Mouse (Mus musculus): ENCODE data around the gene Snx33. TPM values are rescaled to one million over a fixed set of nuclear protein-coding genes. Genes with fewer than 3 reads are reported as not detected.
A peak's percentile ranks its signal among the peaks of the same experiment; 100 is the strongest.

Snx33 gene
- total and polyA plus RNA-seq, 3 experiments: 2.2 to 3.5 TPM; not detected in 1

- Histone ChIP-seq H3K27me3 (ENCODE audit: control insufficient read depth in 1 of 2, insufficient read depth in 2 of 2, low read length in 2 of 2) (no peaks in the 10 kb centered on the region), H3K4me1 (ENCODE audit: control insufficient read depth in 1 of 2, insufficient read depth in 2 of 2, low read length in 2 of 2) (peaks cover 6 to 12% of the 10 kb centered on the region in 2 experiments; a peak in 3 of 4 replicates), H3K79me2 (ENCODE audit: control insufficient read depth, insufficient read depth, low read length, poor library complexity) (no peaks in the 10 kb centered on the region), H3K36me3 (ENCODE audit: control insufficient read depth in 1 of 2, insufficient read depth in 2 of 2, low read length in 2 of 2) (peaks cover 0 to 9% of the 10 kb centered on the region in 2 experiments; a peak in 2 of 4 replicates), H3K4me3 (ENCODE audit: control insufficient read depth in 1 of 2, insufficient read depth in 1 of 2, low read depth in 2 of 2, low read length in 2 of 2) (no peak overlapping the region), H3K9me3 (replicated peaks; ENCODE audit: insufficient read depth, low read length) (no peaks in the 10 kb centered on the region), H3K27ac (ENCODE audit: control insufficient read depth, low read depth, low read length) (no peak overlapping the region), H3K9ac (ENCODE audit: control insufficient read depth, low read depth, low read length, poor library complexity, severe bottlenecking) (no peak overlapping the region)
- DNase-seq (ENCODE audit: low read depth, low spot score): no peak
- no peak for TF ChIP-seq USF1 (IDR thresholded peaks at IDR 0.05; ENCODE audit: low read depth, low read length)
- no peak for TF ChIP-seq KAT2A (conservative IDR thresholded peaks at IDR 0.05; ENCODE audit: low read depth, low read length)
- TF ChIP-seq HCFC1 (IDR thresholded peaks at IDR 0.05; ENCODE audit: low read depth, low read length): no peak
- TF ChIP-seq MYC (IDR thresholded peaks at IDR 0.05; ENCODE audit: low read depth, low read length): no peak
- TF ChIP-seq MYB (IDR thresholded peaks at IDR 0.05; ENCODE audit: low read depth, low read length): no peak
- TF ChIP-seq MAFK (IDR thresholded peaks at IDR 0.05; ENCODE audit: borderline replicate concordance, low read depth, low read length): no peak
- TF ChIP-seq SMC3 (IDR thresholded peaks at IDR 0.05; ENCODE audit: low read depth, low read length): no peak
- no peak for TF ChIP-seq BHLHE40 (IDR thresholded peaks at IDR 0.05; ENCODE audit: borderline replicate concordance, low read depth, low read length)
- no peak for TF ChIP-seq ETS1 (IDR thresholded peaks at IDR 0.05; ENCODE audit: low read depth, low read length)
- TF ChIP-seq CHD1 (IDR thresholded peaks at IDR 0.05; ENCODE audit: low read depth, low read length): no peak
- TF ChIP-seq ELF1 (IDR thresholded peaks at IDR 0.05; ENCODE audit: low read depth, low read length): no peak
- TF ChIP-seq NELFE (IDR thresholded peaks at IDR 0.05; ENCODE audit: low read depth, low read length): no peak
- TF ChIP-seq CHD2 (IDR thresholded peaks at IDR 0.05; ENCODE audit: low read length): no peak
- TF ChIP-seq MAZ (IDR thresholded peaks at IDR 0.05; ENCODE audit: low read depth, low read length): no peak
Observed at GRCm38 (mm10) chr9:56896779-56897178, 31.4 kb downstream of the Snx33 start.

- Histone ChIP-seq H3K4me1 (ENCODE audit: control insufficient read depth in 1 of 2, insufficient read depth in 2 of 2, low read length in 2 of 2) (no peaks in the 10 kb centered on the region), H3K27me3 (ENCODE audit: control insufficient read depth in 1 of 2, insufficient read depth in 2 of 2, low read length in 2 of 2) (no peaks in the 10 kb centered on the region), H3K79me2 (ENCODE audit: control insufficient read depth, insufficient read depth, low read length, poor library complexity) (no peaks in the 10 kb centered on the region), H3K9ac (ENCODE audit: control insufficient read depth, low read depth, low read length, poor library complexity, severe bottlenecking) (no peak overlapping the region), H3K36me3 (ENCODE audit: control insufficient read depth in 1 of 2, insufficient read depth in 2 of 2, low read length in 2 of 2) (no peaks in the 10 kb centered on the region), H3K4me3 (ENCODE audit: control insufficient read depth in 1 of 2, insufficient read depth in 1 of 2, low read depth in 2 of 2, low read length in 2 of 2) (no peak overlapping the region), H3K9me3 (replicated peaks; ENCODE audit: insufficient read depth, low read length) (no peaks in the 10 kb centered on the region), H3K27ac (ENCODE audit: control insufficient read depth, low read depth, low read length) (no peak overlapping the region)
- DNase-seq (ENCODE audit: low read depth, low spot score): no peak
- no peak for TF ChIP-seq ETS1 (IDR thresholded peaks at IDR 0.05; ENCODE audit: low read depth, low read length)
- no peak for TF ChIP-seq MYB (IDR thresholded peaks at IDR 0.05; ENCODE audit: low read depth, low read length)
- no peak for TF ChIP-seq USF2 (IDR thresholded peaks at IDR 0.05; ENCODE audit: borderline replicate concordance in 1 of 2, insufficient read depth in 1 of 2, low read depth in 1 of 2, low read length in 2 of 2)
- TF ChIP-seq SMC3 (IDR thresholded peaks at IDR 0.05; ENCODE audit: low read depth, low read length): peak; percentile 31; the same call in 1 of the 2 replicates
- TF ChIP-seq TBP (IDR thresholded peaks at IDR 0.05; ENCODE audit: low read depth, low read length): no peak
- TF ChIP-seq POLR2AphosphoS2 (IDR thresholded peaks at IDR 0.05; ENCODE audit: low read length): no peak
- TF ChIP-seq MXI1 (IDR thresholded peaks at IDR 0.05; ENCODE audit: low read depth, low read length): no peak
- TF ChIP-seq CTCF (IDR thresholded peaks at IDR 0.05 in 2 of 3, conservative IDR thresholded peaks at IDR 0.05 in 1 of 3; ENCODE audit: control insufficient read depth in 1 of 3, insufficient read depth in 1 of 3, low read depth in 2 of 3, low read length in 3 of 3, poor library complexity in 1 of 3, severe bottlenecking in 1 of 3): peak; percentile 14 to 29 (median 23); a peak in 3 of 6 replicates
Observed at GRCm38 (mm10) chr9:56894006-56894405, 34.2 kb downstream of the Snx33 start.
